Mouse (Mus musculus): Measurements from ENCODE around the gene Strc. TPM values are rescaled to one million over a fixed set of nuclear protein-coding genes. Genes with fewer than 3 reads are reported as not detected.

The Strc gene
- polyA plus RNA-seq, 1 experiment from 2014 or later, result not detected

- H3K27ac ChIP-seq (replicated peaks), result peak overlapping the region; percentile 84; the same call in 1 of the 2 replicates
- peak overlapping the region; percentile 88 for H3K4me3 ChIP-seq
- no peak for ATAC-seq (replicated peaks)
- WGBS, result 7% methylated on average over 6 of the region's 6 CpGs
- H3K9me3 ChIP-seq, result no peaks in the 10 kb centered on the region
- H3K4me1 ChIP-seq, result peaks cover 26% of the 10 kb centered on the region
- H3K9ac ChIP-seq (replicated peaks), result peak overlapping the region; percentile 96
- peaks cover 23% of the 10 kb centered on the region for H3K27me3 ChIP-seq
- H3K36me3 ChIP-seq, result no peaks in the 10 kb centered on the region
- H3K4me2 ChIP-seq (replicated peaks), result peak overlapping the region; percentile 89
Measured at GRCm38 (mm10) chr2:121354378-121354777, 32.6 kb downstream of the Strc start.

- 81% methylated on average over 8 of the region's 8 CpGs for WGBS
- no peak overlapping the region for H3K4me2 ChIP-seq (replicated peaks)
- peaks cover 13% of the 10 kb centered on the region for H3K4me1 ChIP-seq
Measured at GRCm38 (mm10) chr2:121353156-121353555, 33.8 kb downstream of the Strc start.

GRCm38 (mm10) chr2:121339057-121339456 is 47.9 kb downstream of the Strc start:
- peaks cover 20% of the 10 kb centered on the region for H3K36me3 ChIP-seq
- no peak for ATAC-seq (replicated peaks)
- H3K4me2 ChIP-seq (replicated peaks), result no peak overlapping the region

More at GRCm38 (mm10) chr2:121353156-121353555, 33.8 kb downstream of the Strc start:
- Histone ChIP-seq H3K36me3 (peaks cover 3% of the 10 kb centered on the region; the same call in 1 of the 2 replicates), H3K9ac (replicated peaks) (no peak overlapping the region), H3K27me3 (peaks cover 20% of the 10 kb centered on the region), H3K27ac (replicated peaks) (no peak overlapping the region), H3K9me3 (no peaks in the 10 kb centered on the region), H3K4me3 (no peak overlapping the region)
- no peak for ATAC-seq (replicated peaks)

GRCm38 (mm10) chr2:121329492-121329891 is 57.5 kb downstream of the Strc start:
- H3K27me3 ChIP-seq, result no peaks in the 10 kb centered on the region
- H3K27ac ChIP-seq (replicated peaks), result no peak overlapping the region
- ATAC-seq (replicated peaks), result no peak
- H3K4me2 ChIP-seq (replicated peaks), result no peak overlapping the region
- H3K4me3 ChIP-seq, result no peak overlapping the region
- no peak overlapping the region for H3K9ac ChIP-seq (replicated peaks)
- H3K36me3 ChIP-seq, result peaks cover 10% of the 10 kb centered on the region; the same call in 1 of the 2 replicates
- no peaks in the 10 kb centered on the region for H3K9me3 ChIP-seq
- 91% methylated on average over 2 of the region's 2 CpGs for WGBS
- H3K4me1 ChIP-seq, result no peaks in the 10 kb centered on the region

More at GRCm38 (mm10) chr2:121339057-121339456, 47.9 kb downstream of the Strc start:
- Histone ChIP-seq H3K27me3 (no peaks in the 10 kb centered on the region), H3K27ac (replicated peaks) (no peak overlapping the region), H3K4me3 (no peak overlapping the region), H3K4me1 (no peaks in the 10 kb centered on the region), H3K9me3 (no peaks in the 10 kb centered on the region), H3K9ac (replicated peaks) (no peak overlapping the region)

GRCm38 (mm10) chr2:121323693-121324470 is 63.1 kb downstream of the Strc start:
- Histone ChIP-seq H3K4me1 (no peaks in the 10 kb centered on the region), H3K27ac (replicated peaks) (no peak overlapping the region), H3K9me3 (no peaks in the 10 kb centered on the region), H3K27me3 (no peaks in the 10 kb centered on the region), H3K4me2 (replicated peaks) (no peak overlapping the region), H3K4me3 (no peak overlapping the region), H3K9ac (replicated peaks) (no peak overlapping the region), H3K36me3 (peaks cover 19% of the 10 kb centered on the region; the same call in 1 of the 2 replicates)
- no peak for ATAC-seq (replicated peaks)
- WGBS, result 83% methylated on average over 10 of the region's 10 CpGs

- no peaks in the 10 kb centered on the region for H3K9me3 ChIP-seq
- no peak overlapping the region for H3K4me2 ChIP-seq (replicated peaks)
- 95% methylated on average over 10 of the region's 10 CpGs for WGBS
- H3K9ac ChIP-seq (replicated peaks), result no peak overlapping the region
- no peak for ATAC-seq (replicated peaks)
- no peaks in the 10 kb centered on the region for H3K27me3 ChIP-seq
- peaks cover 19% of the 10 kb centered on the region; the same call in 1 of the 2 replicates for H3K36me3 ChIP-seq
- no peak overlapping the region for H3K4me3 ChIP-seq
- H3K4me1 ChIP-seq, result no peaks in the 10 kb centered on the region
- no peak overlapping the region for H3K27ac ChIP-seq (replicated peaks)
Measured at GRCm38 (mm10) chr2:121323041-121323440, 63.9 kb downstream of the Strc start.

- no peak overlapping the region for H3K9ac ChIP-seq (replicated peaks)
- WGBS, result 87% methylated on average over 8 of the region's 8 CpGs
Measured at GRCm38 (mm10) chr2:121316278-121316677, 70.7 kb downstream of the Strc start.

More at GRCm38 (mm10) chr2:121316278-121316677, 70.7 kb downstream of the Strc start:
- H3K4me3 ChIP-seq, result no peak overlapping the region
- H3K36me3 ChIP-seq, result peaks cover 13% of the 10 kb centered on the region; the same call in 1 of the 2 replicates
- ATAC-seq (replicated peaks), result no peak
- no peaks in the 10 kb centered on the region for H3K4me1 ChIP-seq
- no peaks in the 10 kb centered on the region for H3K9me3 ChIP-seq
- no peak overlapping the region for H3K27ac ChIP-seq (replicated peaks)
- H3K4me2 ChIP-seq (replicated peaks), result no peak overlapping the region
- H3K27me3 ChIP-seq, result no peaks in the 10 kb centered on the region

Other genes starting within 250 kb of the Strc start
- gene Adal, start 246.7 kb downstream of the Strc start, polyA plus RNA-seq (2015; fragmentation: Nextera tagmentation; extraction: Ambion mirVana), result 29.7 and 36.9 TPM in 2 replicates
- 25.7 and 27.0 TPM in 2 replicates for gene Lcmt2, start 246.5 kb downstream of the Strc start, polyA plus RNA-seq (2015; fragmentation: Nextera tagmentation; extraction: Ambion mirVana)
- gene Tubgcp4, start 216.5 kb downstream of the Strc start, polyA plus RNA-seq (2015; fragmentation: Nextera tagmentation; extraction: Ambion mirVana), result 63.3 and 70.2 TPM in 2 replicates
- gene Zscan29, start 216.0 kb downstream of the Strc start, polyA plus RNA-seq (2015; fragmentation: Nextera tagmentation; extraction: Ambion mirVana), result 10.4 and 10.7 TPM in 2 replicates
- gene Trp53bp1, start 115.8 kb downstream of the Strc start, polyA plus RNA-seq (2015; fragmentation: Nextera tagmentation; extraction: Ambion mirVana), result 186 and 197 TPM in 2 replicates
- 9.4 and 13.9 TPM in 2 replicates for gene Map1a, start 97.6 kb downstream of the Strc start, polyA plus RNA-seq (2015; fragmentation: Nextera tagmentation; extraction: Ambion mirVana)
- 13.8 and 16.6 TPM in 2 replicates for gene Ppip5k1, start 31.8 kb downstream of the Strc start, polyA plus RNA-seq (2015; fragmentation: Nextera tagmentation; extraction: Ambion mirVana)
- 23.8 and 25.1 TPM in 2 replicates for gene Ckmt1, start 29.5 kb downstream of the Strc start, polyA plus RNA-seq (2015; fragmentation: Nextera tagmentation; extraction: Ambion mirVana)
- 311 and 322 TPM in 2 replicates for gene Pdia3, start 26.6 kb upstream of the Strc start, polyA plus RNA-seq (2015; fragmentation: Nextera tagmentation; extraction: Ambion mirVana)
- gene Catsper2, start 26.6 kb upstream of the Strc start, polyA plus RNA-seq (2015; fragmentation: Nextera tagmentation; extraction: Ambion mirVana), result 3.8 and 4.2 TPM in 2 replicates
- gene Ell3, start 57.1 kb upstream of the Strc start, polyA plus RNA-seq (2015; fragmentation: Nextera tagmentation; extraction: Ambion mirVana), result 1.8 and 1.9 TPM in 2 replicates
- 330 and 368 TPM in 2 replicates for gene Serf2, start 62.0 kb upstream of the Strc start, polyA plus RNA-seq (2015; fragmentation: Nextera tagmentation; extraction: Ambion mirVana)
- 112 TPM in 2 replicates for gene Hypk, start 66.1 kb upstream of the Strc start, polyA plus RNA-seq (2015; fragmentation: Nextera tagmentation; extraction: Ambion mirVana)
- gene Serinc4, start 69.6 kb upstream of the Strc start, polyA plus RNA-seq (2015; fragmentation: Nextera tagmentation; extraction: Ambion mirVana), result 1.3 and 1.6 TPM in 2 replicates
- gene Mfap1b, start 86.9 kb upstream of the Strc start, polyA plus RNA-seq (2015; fragmentation: Nextera tagmentation; extraction: Ambion mirVana), result 69.9 and 73.1 TPM in 2 replicates
- 32.5 and 34.5 TPM in 2 replicates for gene Mfap1a, start 119.5 kb upstream of the Strc start, polyA plus RNA-seq (2015; fragmentation: Nextera tagmentation; extraction: Ambion mirVana)
- 7.2 and 8.2 TPM in 2 replicates for gene Wdr76, start 119.6 kb upstream of the Strc start, polyA plus RNA-seq (2015; fragmentation: Nextera tagmentation; extraction: Ambion mirVana)